Mouse (Mus musculus): Measurements from ENCODE around the gene Rgs2.

Gene Rgs2

DNA sequence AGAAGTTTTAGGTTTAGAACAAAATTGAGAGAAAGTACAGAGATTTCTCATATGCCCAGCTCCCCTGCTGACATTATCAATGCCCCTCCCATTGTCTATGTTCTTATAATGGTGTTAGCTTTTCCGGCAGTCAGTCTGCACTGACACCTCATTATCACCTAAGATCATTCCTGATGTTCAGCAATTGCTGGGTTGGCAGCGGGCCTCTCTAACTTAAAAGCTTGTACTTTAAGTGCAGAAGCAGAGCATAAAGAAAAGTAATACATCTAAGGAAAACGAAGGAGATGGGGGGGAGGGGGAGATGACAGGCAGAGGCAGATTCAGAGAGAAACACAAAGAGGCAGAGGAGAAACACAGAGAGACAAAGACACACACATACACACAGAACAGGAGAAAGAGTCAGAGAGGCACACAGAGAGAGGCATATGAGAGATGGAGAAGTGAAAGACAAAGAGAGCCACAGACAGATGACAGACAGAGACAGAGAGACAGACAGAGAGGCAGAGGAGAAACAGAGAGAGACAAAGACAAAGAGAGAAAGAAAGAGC, 21.1 kb downstream of the Rgs2 start:
- no peak for DNase-seq (ENCODE audit: low spot score)

DNA sequence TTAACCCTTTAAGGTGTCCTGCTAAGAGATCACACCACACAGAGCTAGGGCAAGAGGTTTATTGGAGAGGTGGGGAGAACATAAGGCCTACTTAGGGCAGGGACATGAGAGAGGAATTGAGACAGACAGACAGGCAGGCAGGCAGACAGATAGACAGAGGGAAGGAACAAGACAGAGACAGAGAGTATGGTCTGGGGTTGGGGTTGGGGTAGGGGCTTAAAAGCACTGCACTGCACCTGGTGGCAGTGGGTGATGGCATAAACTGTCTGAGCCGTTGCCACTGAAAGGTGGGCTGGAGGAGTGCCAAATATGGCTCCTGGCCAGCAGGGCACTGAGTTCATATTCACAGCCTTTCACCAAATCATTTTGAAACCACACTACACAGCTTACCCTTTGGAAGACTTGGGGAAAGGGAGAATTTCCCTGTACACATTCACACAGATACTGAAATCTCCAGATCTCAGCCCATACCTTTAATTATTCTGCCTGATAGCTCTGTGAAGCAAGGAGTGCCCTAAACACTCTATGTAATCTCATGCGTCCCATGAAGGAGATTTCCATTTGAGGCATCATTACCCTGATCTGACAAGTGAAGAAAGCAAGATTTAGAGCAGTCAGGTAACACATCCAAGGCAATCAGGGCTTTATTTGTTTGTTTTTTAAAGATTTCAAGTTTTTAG, 21.7 kb downstream of the Rgs2 start:
- DNase-seq (ENCODE audit: low spot score), result no peak

DNA sequence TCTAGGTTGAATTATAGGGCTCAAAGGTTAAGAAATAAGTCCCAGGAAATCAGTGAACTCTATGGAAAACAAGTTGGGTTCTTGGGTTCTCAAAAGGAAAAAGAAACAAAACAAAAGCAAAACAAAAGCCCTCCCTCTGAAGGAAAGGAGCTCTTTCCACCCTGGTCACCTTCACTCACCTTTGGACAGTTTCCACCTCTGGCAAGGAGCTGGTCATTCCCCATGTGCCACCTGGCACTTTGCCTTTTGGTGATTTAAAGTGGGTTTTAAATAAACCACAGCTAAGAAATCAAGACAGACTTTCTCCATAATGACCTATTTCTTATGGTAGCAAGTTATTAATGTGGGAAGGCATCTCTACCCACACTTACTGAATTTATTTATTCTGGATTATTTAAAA, 23.1 kb downstream of the Rgs2 start:
- DNase-seq (ENCODE audit: low spot score), result no peak

DNA sequence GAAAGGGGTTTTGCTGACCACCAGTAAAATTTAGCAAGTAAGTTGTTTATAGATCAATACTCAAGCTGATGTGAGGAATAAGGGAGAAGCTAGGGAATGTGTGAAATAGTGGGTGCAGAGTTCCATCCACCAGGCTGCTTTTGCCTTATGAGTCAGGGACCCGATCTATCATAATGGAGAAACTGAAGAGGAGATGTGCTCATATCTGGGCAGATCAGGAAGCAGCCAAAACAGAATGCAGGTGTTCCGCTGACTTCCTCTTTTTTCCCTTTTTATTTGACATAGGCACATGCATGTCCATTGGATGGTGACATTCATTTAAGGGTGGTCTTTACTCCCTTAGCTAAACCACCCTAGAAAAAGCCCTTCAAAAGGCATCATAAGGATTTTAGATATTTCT, 29.3 kb downstream of the Rgs2 start:
- DNase-seq (ENCODE audit: low spot score), result no peak

- no peak for DNase-seq (ENCODE audit: low spot score)
Observed at GRCm38 (mm10) chr1:143962301-143962700, 41.7 kb downstream of the Rgs2 start.

GRCm38 (mm10) chr1:143960340-143960739, 43.6 kb downstream of the Rgs2 start:
- DNase-seq (ENCODE audit: low spot score), result no peak

DNA sequence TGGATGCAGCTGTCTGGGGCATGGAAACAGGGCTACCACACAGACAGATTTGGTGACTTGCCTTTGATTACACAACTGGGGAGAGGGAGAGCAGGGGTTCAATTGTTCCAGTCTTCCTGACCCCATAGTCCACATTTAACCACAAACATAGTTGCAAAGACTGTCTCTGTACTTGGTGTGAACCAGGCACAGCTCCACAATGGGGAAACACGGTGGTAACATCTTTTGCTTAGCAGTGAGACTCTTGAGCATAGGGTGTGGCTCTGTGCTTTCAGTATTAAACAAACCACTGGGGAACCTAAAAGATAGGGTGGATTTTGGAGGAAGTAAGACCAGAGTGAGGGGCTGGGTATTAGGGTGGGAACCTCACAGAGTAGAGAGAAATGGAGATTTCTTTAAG, 47.9 kb downstream of the Rgs2 start:
- no peak for DNase-seq (ENCODE audit: low spot score)

DNA sequence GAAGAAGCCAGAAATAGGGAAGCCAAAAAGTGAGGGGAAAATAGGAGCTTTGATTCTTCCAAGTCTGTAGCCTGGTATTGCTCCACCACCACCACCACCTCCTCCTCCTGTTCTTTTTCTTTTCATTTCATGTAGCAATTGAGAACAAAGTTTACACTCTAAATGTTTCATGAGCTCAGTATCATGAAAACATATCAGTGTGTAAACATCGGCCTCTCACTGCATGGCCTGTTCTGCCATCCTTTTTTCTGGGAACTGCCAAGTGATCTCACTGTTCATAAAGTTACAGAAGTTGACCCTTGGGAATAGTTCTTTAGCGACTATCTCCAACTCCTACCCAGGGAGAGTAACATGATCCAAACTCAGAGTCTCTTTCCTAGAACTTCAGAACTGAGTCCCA, 51.1 kb downstream of the Rgs2 start:
- no peak for DNase-seq (ENCODE audit: low spot score)

Measured in embryo, embryonic 10.5 days (tissue).